Mouse (Mus musculus) spleen, adult 2 months (tissue): ENCODE measurements around the gene Atp10a. TPM values are rescaled to one million over a fixed set of nuclear protein-coding genes. Genes with fewer than 3 reads are reported as not detected.

Source experiments
- DNase-seq, 2 experiments: peaks; one replicate each; pipeline versions ENCODE4 v3.0.0 to v3.0.0-alpha.2; 2012 to 2021; ENCODE audit warnings: low spot score in 2 of 2, low read depth in 1 of 2
- H3K27ac ChIP-seq: fragments of 200-500 bp; 2 replicates; pipeline ENCODE4 v1.5.1; 2012; ENCODE audit warnings: low read length, inconsistent platforms; ENCODE audit not compliant: insufficient read depth
- H3K27me3 ChIP-seq: fragments of 200-500 bp; 2 replicates; pipeline ENCODE4 v1.6.1; 2012; ENCODE audit warnings: mild to moderate bottlenecking, moderate library complexity, low read length, inconsistent platforms; ENCODE audit not compliant: control insufficient read depth, insufficient read depth
- H3K36me3 ChIP-seq: fragments of 200-500 bp; 2 replicates; pipeline ENCODE4 v1.6.1; 2012; ENCODE audit warnings: mild to moderate bottlenecking, low read length, inconsistent platforms; ENCODE audit not compliant: control insufficient read depth, insufficient read depth
- H3K4me1 ChIP-seq: fragments of 200-500 bp; 2 replicates; pipeline ENCODE4 v1.6.1; 2011; ENCODE audit warnings: inconsistent platforms; ENCODE audit not compliant: control insufficient read depth, insufficient read depth, insufficient read length
- H3K4me3 ChIP-seq: fragments of 200-500 bp; 2 replicates; pipeline ENCODE4 v1.5.1; 2011; ENCODE audit warnings: mild to moderate bottlenecking, inconsistent platforms; ENCODE audit not compliant: insufficient read depth, insufficient read length; ENCODE audit errors: extremely low read depth
- CTCF ChIP-seq: fragments of 200-500 bp; IDR thresholded peaks from 2 replicates; pipeline ENCODE4 v1.5.1; 2011; ENCODE audit warnings: mild to moderate bottlenecking, inconsistent platforms; ENCODE audit not compliant: insufficient read depth, insufficient read length, insufficient replicate concordance; ENCODE audit errors: extremely low read depth
- POLR2A ChIP-seq: fragments of 200-500 bp; IDR thresholded peaks from 2 replicates; pipeline ENCODE4 v1.6.1; 2011; ENCODE audit warnings: low read depth, low read length, inconsistent platforms
- WGBS: fragments of 180-500 bp; shearing (Covaris S2); methylation state at CpG from one replicate; pipeline ENCODE4 v1.1.7; 2018; 5-methylcytosine and 5-hydroxymethylcytosine counted together
- polyA plus RNA-seq: library from polyadenylated mRNA; depleted of rRNA; stranded (reverse); fragments of >200 nt; gene quantifications from 2 replicates; pipeline ENCODE4 v1.2.3, GENCODE M21; 2012

The Atp10a gene
- polyA plus RNA-seq, 1 experiment, result 2.6 TPM

DNA sequence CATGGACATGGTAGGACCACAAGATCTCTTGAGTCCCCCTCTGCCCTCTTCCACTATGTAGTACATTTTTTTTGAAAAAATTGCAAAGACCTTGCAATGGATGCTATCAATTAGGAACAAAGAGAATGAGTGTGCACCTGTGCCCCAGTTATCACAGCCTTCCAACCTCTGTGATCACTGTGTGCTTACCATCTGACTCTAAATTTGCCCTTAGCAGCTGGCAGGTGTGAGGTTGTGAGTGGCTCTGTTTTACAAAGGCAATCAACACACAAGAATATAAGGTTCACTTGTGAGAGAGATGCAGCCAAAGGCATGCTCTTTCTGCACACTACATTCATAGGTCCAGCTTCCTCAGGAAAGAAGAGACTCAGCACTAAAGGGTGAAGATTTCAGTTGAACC lies 99.1 kb downstream of the Atp10a start:
- no peak overlapping the region for H3K27ac ChIP-seq
- no peaks in the 10 kb centered on the region for H3K4me1 ChIP-seq
- TF ChIP-seq POLR2A, result no peak
- no peak for TF ChIP-seq CTCF
- H3K4me3 ChIP-seq, result no peak overlapping the region
- H3K27me3 ChIP-seq, result no peaks in the 10 kb centered on the region
- DNase-seq, result no peak
- no peaks in the 10 kb centered on the region for H3K36me3 ChIP-seq

DNA sequence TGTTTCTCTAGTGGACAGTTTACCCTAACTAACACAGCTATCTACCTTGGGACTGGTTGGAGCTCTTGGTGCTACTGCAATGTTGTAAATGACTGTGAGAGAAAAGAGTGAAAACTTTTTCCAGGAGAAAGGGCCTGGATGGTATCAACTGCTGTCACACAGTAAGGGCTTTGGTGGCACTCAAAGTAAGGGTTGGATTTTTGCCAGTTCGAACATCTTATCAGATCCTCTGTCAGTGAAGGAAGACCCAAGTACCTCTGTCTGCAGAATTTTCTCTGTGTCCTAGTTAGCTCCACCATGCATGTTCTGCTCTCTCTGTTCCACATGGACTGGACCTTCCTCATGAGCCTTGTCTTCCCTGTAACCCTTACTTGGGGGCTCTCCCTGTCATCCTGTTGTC lies 99.9 kb downstream of the Atp10a start:
- Histone ChIP-seq H3K4me3 (no peak overlapping the region), H3K4me1 (no peaks in the 10 kb centered on the region), H3K27ac (no peak overlapping the region), H3K36me3 (no peaks in the 10 kb centered on the region), H3K27me3 (no peaks in the 10 kb centered on the region)
- no peak for DNase-seq
- TF ChIP-seq POLR2A (no peak), CTCF (no peak)
- 85% methylated on average over 1 of the region's 1 CpGs for WGBS

DNA sequence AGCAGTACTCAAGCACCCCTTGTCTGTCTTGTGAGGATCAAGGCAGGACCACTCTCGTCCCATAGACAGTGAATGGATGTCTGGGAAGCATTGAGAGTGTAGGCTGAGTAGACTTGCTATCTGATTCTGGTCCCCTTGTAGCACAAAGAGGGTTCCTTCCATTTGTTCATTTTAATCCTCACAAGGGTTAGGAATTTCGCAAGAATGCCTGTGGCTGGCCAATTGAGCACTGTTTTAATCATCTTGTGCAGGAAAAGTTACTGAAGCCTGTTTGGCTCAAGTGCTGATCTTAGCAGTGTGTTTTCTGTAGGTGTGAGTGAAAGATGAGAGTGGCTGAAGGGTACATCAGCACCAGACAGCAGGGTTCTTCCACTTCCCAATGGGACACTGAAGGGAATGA lies 101.4 kb downstream of the Atp10a start:
- Histone ChIP-seq H3K27me3 (no peaks in the 10 kb centered on the region), H3K4me3 (no peak overlapping the region), H3K36me3 (no peaks in the 10 kb centered on the region), H3K4me1 (no peaks in the 10 kb centered on the region), H3K27ac (no peak overlapping the region)
- DNase-seq, result no peak
- 93% methylated on average over 2 of the region's 2 CpGs for WGBS
- no peak for TF ChIP-seq POLR2A
- no peak for TF ChIP-seq CTCF

DNA sequence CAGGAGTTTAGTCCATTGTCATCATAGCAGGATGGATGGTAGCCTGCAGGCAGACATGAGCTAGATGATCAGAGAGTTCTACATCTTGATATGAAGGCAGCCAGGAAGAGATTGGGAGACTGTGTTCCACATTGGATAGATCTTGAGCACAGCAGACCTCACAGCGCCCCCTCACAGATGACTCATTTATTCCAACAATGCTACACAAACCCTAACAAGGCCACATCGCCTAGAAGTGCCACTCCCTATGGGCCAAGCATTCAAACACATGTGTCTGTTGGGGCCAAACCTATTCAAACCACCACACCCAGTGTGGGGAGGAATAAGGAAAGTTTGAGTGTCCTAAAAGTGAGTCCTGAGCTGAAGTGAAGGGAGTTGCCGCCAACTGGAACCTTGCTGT lies 102.4 kb downstream of the Atp10a start:
- no peak overlapping the region for H3K27ac ChIP-seq
- TF ChIP-seq CTCF, result no peak
- no peak for TF ChIP-seq POLR2A
- DNase-seq, result no peak

DNA sequence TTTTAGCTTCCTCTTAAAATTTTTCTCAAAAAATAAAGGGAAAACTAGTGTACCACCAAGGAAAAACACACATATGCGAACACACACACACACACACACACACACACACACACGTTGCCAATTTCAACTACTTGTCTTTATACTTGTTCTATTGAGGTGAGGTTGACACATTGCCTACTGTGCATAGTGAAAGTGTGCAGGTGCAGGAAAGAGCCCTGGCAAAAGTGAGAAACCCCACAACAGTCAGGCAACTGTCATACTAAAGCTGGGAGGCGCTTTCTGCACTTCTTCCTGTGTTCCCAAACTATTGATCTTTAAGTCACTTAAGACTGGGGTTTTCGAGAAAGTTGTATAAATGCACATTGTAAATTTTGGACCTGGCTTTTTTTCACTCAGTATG lies 103.3 kb downstream of the Atp10a start:
- H3K27me3 ChIP-seq, result no peaks in the 10 kb centered on the region
- no peak for DNase-seq
- H3K4me1 ChIP-seq, result no peaks in the 10 kb centered on the region
- WGBS, result 69% methylated on average over 4 of the region's 4 CpGs
- H3K4me3 ChIP-seq, result no peak overlapping the region
- no peaks in the 10 kb centered on the region for H3K36me3 ChIP-seq
- H3K27ac ChIP-seq, result no peak overlapping the region
- TF ChIP-seq POLR2A (no peak), CTCF (no peak)

More for the DNA sequence above, 102.4 kb downstream of the Atp10a start:
- 89% methylated on average over 3 of the region's 3 CpGs for WGBS
- H3K4me1 ChIP-seq, result no peaks in the 10 kb centered on the region
- H3K27me3 ChIP-seq, result no peaks in the 10 kb centered on the region
- no peak overlapping the region for H3K4me3 ChIP-seq
- H3K36me3 ChIP-seq, result no peaks in the 10 kb centered on the region

DNA sequence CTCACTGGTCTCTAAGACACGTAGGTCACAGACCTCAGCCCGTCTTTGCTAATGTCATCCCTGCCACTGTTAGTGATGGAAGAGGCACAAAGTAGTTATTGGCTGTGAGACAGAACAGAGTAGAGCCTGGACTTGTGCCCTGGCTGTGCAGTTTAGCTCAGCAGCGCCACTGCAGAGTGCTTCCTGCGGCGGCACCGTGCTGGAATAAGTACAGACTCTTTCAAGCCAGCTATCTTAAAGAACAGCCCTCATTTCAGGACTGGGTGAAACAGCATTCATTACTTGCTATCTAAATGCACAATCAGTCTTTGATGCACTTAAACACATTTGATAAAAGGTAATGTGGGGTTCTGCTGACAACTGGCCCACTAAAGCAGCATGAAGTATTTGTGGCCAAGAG lies 111.3 kb downstream of the Atp10a start:
- Histone ChIP-seq H3K36me3 (no peaks in the 10 kb centered on the region), H3K4me3 (no peak overlapping the region), H3K27me3 (no peaks in the 10 kb centered on the region), H3K4me1 (no peaks in the 10 kb centered on the region), H3K27ac (no peak overlapping the region)
- WGBS, result 73% methylated on average over 6 of the region's 6 CpGs
- no peak for DNase-seq
- no peak for TF ChIP-seq CTCF
- TF ChIP-seq POLR2A, result no peak

DNA sequence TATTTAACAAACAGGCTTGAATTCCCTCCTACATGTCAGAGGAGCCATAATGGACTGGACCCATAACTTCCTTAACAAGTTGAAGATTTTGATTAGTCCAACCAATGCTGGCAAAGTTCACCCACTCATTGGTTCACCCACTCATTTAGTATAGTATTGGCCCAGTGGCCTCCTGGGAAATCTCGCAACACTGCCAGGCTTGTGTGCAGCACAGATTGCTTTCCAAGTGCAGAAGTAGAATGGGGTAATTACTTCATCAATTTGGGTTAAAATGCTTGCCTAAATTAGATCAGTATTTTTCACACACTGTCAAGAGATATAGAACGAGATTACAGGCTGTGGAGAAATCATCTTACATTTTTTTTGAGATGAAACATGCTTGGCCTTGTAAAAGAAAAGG lies 112.3 kb downstream of the Atp10a start:
- 81% methylated on average over 2 of the region's 2 CpGs for WGBS
- H3K27ac ChIP-seq, result no peak overlapping the region
- H3K36me3 ChIP-seq, result no peaks in the 10 kb centered on the region
- DNase-seq, result no peak
- H3K27me3 ChIP-seq, result no peaks in the 10 kb centered on the region
- H3K4me1 ChIP-seq, result no peaks in the 10 kb centered on the region
- no peak overlapping the region for H3K4me3 ChIP-seq
- no peak for TF ChIP-seq CTCF
- TF ChIP-seq POLR2A, result no peak
